Mouse (Mus musculus) MEL (cell line): ENCODE measurements around the gene Zfp202. TPM values are rescaled to one million over a fixed set of nuclear protein-coding genes. Genes with fewer than 3 reads are reported as not detected.

Experiments
- DNase-seq: peaks from one replicate; pipeline ENCODE4 v3.0.0; 2011; ENCODE audit warnings: low read depth, low spot score
- H3K27ac ChIP-seq: 2 replicates; pipeline ENCODE4 v1.5.1; 2012; ENCODE audit warnings: low read depth, mild to moderate bottlenecking, control low read depth, low read length, moderate library complexity; ENCODE audit not compliant: control insufficient read depth
- H3K27me3 ChIP-seq, 2 experiments: fragments of 150-350 bp in 1 of 2; sonication (generic) in 1 of 2; 2 replicates each; pipeline ENCODE4 v1.6.1; 2012; ENCODE audit warnings: low read length in 2 of 2, mild to moderate bottlenecking in 2 of 2, improper control_type of control experiment in 1 of 2, moderate library complexity in 1 of 2; ENCODE audit not compliant: insufficient read depth in 2 of 2, control insufficient read depth in 1 of 2
- H3K36me3 ChIP-seq, 2 experiments: 2 replicates each; pipeline ENCODE4 v1.6.1; 2012 to 2014; ENCODE audit warnings: low read length in 2 of 2, improper control_type of control experiment in 1 of 2, inconsistent platforms in 1 of 2, mild to moderate bottlenecking in 1 of 2; ENCODE audit not compliant: insufficient read depth in 2 of 2, control insufficient read depth in 1 of 2
- H3K4me1 ChIP-seq, 2 experiments: fragments of 150-350 bp in 1 of 2; sonication (generic) in 1 of 2; 2 replicates each; pipeline ENCODE4 v1.6.1; 2012; ENCODE audit warnings: low read length in 2 of 2, improper control_type of control experiment in 1 of 2, mild to moderate bottlenecking in 1 of 2; ENCODE audit not compliant: insufficient read depth in 2 of 2, control insufficient read depth in 1 of 2
- H3K4me3 ChIP-seq, 2 experiments: fragments of 150-350 bp in 1 of 2; sonication (generic) in 1 of 2; 2 replicates each; pipeline ENCODE4 v1.5.1; 2012; ENCODE audit warnings: low read depth in 2 of 2, low read length in 2 of 2, mild to moderate bottlenecking in 2 of 2, moderate library complexity in 2 of 2, control low read depth in 1 of 2, improper control_type of control experiment in 1 of 2; ENCODE audit not compliant: control insufficient read depth in 1 of 2, insufficient read depth in 1 of 2
- H3K79me2 ChIP-seq: 2 replicates; pipeline ENCODE4 v1.6.1; 2012; ENCODE audit warnings: mild to moderate bottlenecking, low read length, moderate library complexity; ENCODE audit not compliant: control insufficient read depth, poor library complexity, insufficient read depth
- H3K9ac ChIP-seq: 2 replicates; pipeline ENCODE4 v1.6.1; 2012; ENCODE audit warnings: low read depth, mild to moderate bottlenecking, control low read depth, low read length, moderate library complexity; ENCODE audit not compliant: control insufficient read depth, poor library complexity, severe bottlenecking
- H3K9me3 ChIP-seq: fragments of 150-350 bp; sonication (generic); replicated peaks from 2 replicates; pipeline ENCODE4 v1.6.1; 2012; ENCODE audit warnings: mild to moderate bottlenecking, low read length, improper control_type of control experiment, moderate library complexity; ENCODE audit not compliant: insufficient read depth
- BHLHE40 ChIP-seq: IDR thresholded peaks from 2 replicates; pipeline ENCODE4 v1.6.1; 2012; ENCODE audit warnings: low read depth, mild to moderate bottlenecking, inconsistent platforms, low read length, improper control_type of control experiment, borderline replicate concordance
- CHD1 ChIP-seq: IDR thresholded peaks from 2 replicates; pipeline ENCODE4 v1.6.1; 2012; ENCODE audit warnings: low read depth, mild to moderate bottlenecking, inconsistent platforms, low read length, improper control_type of control experiment
- CHD2 ChIP-seq: IDR thresholded peaks from 2 replicates; pipeline ENCODE4 v1.6.1; 2011; ENCODE audit warnings: low read length, improper control_type of control experiment
- ELF1 ChIP-seq: IDR thresholded peaks from 2 replicates; pipeline ENCODE4 v1.6.1; 2014; ENCODE audit warnings: low read depth, mild to moderate bottlenecking, inconsistent platforms, low read length, improper control_type of control experiment, moderate library complexity
- ETS1 ChIP-seq: IDR thresholded peaks from 2 replicates; pipeline ENCODE4 v1.6.1; 2012; ENCODE audit warnings: low read depth, mild to moderate bottlenecking, inconsistent platforms, low read length, improper control_type of control experiment, moderate library complexity
- GABPA ChIP-seq: IDR thresholded peaks from 2 replicates; pipeline ENCODE4 v1.6.1; 2012; ENCODE audit warnings: low read depth, mild to moderate bottlenecking, inconsistent platforms, low read length, improper control_type of control experiment, moderate library complexity
- GATA1 ChIP-seq: IDR thresholded peaks from 2 replicates; pipeline ENCODE4 v1.6.1; 2011; ENCODE audit warnings: low read depth, low read length, improper control_type of control experiment
- HCFC1 ChIP-seq: IDR thresholded peaks from 2 replicates; pipeline ENCODE4 v1.6.1; 2012; ENCODE audit warnings: low read depth, mild to moderate bottlenecking, inconsistent platforms, low read length, improper control_type of control experiment, moderate library complexity
- MAX ChIP-seq: IDR thresholded peaks from 2 replicates; pipeline ENCODE4 v1.6.1; 2011; ENCODE audit warnings: low read length, improper control_type of control experiment
- MAZ ChIP-seq: IDR thresholded peaks from 2 replicates; pipeline ENCODE4 v1.6.1; 2012; ENCODE audit warnings: low read depth, mild to moderate bottlenecking, inconsistent platforms, low read length, improper control_type of control experiment
- MEF2A ChIP-seq: IDR thresholded peaks from 2 replicates; pipeline ENCODE4 v1.6.1; 2014; ENCODE audit warnings: low read depth, mild to moderate bottlenecking, inconsistent platforms, low read length, improper control_type of control experiment; ENCODE audit not compliant: poor library complexity, insufficient replicate concordance, severe bottlenecking; ENCODE audit errors: extremely low read depth
- MXI1 ChIP-seq: IDR thresholded peaks from 2 replicates; pipeline ENCODE4 v1.6.1; 2011; ENCODE audit warnings: mild to moderate bottlenecking, low read depth, low read length, improper control_type of control experiment
- MYB ChIP-seq: IDR thresholded peaks from 2 replicates; pipeline ENCODE4 v1.6.1; 2011; ENCODE audit warnings: mild to moderate bottlenecking, low read depth, low read length, improper control_type of control experiment
- MYC ChIP-seq: IDR thresholded peaks from 2 replicates; pipeline ENCODE4 v1.6.1; 2011; ENCODE audit warnings: low read depth, mild to moderate bottlenecking, low read length, improper control_type of control experiment, moderate library complexity
- NELFE ChIP-seq: IDR thresholded peaks from 2 replicates; pipeline ENCODE4 v1.6.1; 2011; ENCODE audit warnings: low read depth, low read length, improper control_type of control experiment
- POLR2A ChIP-seq, 2 experiments: IDR thresholded peaks; 2 replicates each; pipeline ENCODE4 v1.6.1; 2011 to 2012; ENCODE audit warnings: low read length in 2 of 2, mild to moderate bottlenecking in 2 of 2, control low read depth in 1 of 2, improper control_type of control experiment in 1 of 2, low read depth in 1 of 2, moderate library complexity in 1 of 2; ENCODE audit not compliant: control insufficient read depth in 1 of 2, insufficient read depth in 1 of 2, poor library complexity in 1 of 2
- POLR2AphosphoS2 ChIP-seq: IDR thresholded peaks from 2 replicates; pipeline ENCODE4 v1.6.1; 2011; ENCODE audit warnings: low read length, improper control_type of control experiment
- RAD21 ChIP-seq: IDR thresholded peaks from 2 replicates; pipeline ENCODE4 v1.6.1; 2011; ENCODE audit warnings: mild to moderate bottlenecking, low read depth, low read length, improper control_type of control experiment
- RCOR1 ChIP-seq: IDR thresholded peaks from 2 replicates; pipeline ENCODE4 v1.6.1; 2012; ENCODE audit warnings: low read depth, mild to moderate bottlenecking, inconsistent platforms, low read length, improper control_type of control experiment
- SIN3A ChIP-seq: IDR thresholded peaks from 2 replicates; pipeline ENCODE4 v1.6.1; 2012; ENCODE audit warnings: low read length, improper control_type of control experiment, inconsistent platforms
- SMC3 ChIP-seq: IDR thresholded peaks from 2 replicates; pipeline ENCODE4 v1.6.1; 2011; ENCODE audit warnings: low read depth, low read length, improper control_type of control experiment
- TBP ChIP-seq: IDR thresholded peaks from 2 replicates; pipeline ENCODE4 v1.8.0; 2011; ENCODE audit warnings: low read depth, low read length, improper control_type of control experiment
- TCF12 ChIP-seq: IDR thresholded peaks from 2 replicates; pipeline ENCODE4 v1.6.1; 2014; ENCODE audit warnings: low read depth, mild to moderate bottlenecking, inconsistent platforms, low read length, improper control_type of control experiment, moderate library complexity
- USF1 ChIP-seq: IDR thresholded peaks from 2 replicates; pipeline ENCODE4 v1.6.1; 2014; ENCODE audit warnings: low read depth, mild to moderate bottlenecking, inconsistent platforms, low read length, improper control_type of control experiment, moderate library complexity
- ZNF384 ChIP-seq: IDR thresholded peaks from 2 replicates; pipeline ENCODE4 v1.6.1; 2012; ENCODE audit warnings: low read depth, mild to moderate bottlenecking, inconsistent platforms, low read length, improper control_type of control experiment
- polyA plus RNA-seq, 2 experiments: library from polyadenylated mRNA; stranded (reverse) in 1 of 2; unstranded in 1 of 2; fragments of >175 nt in 1 of 2; fragments of >200 nt in 1 of 2; gene quantifications; 2 replicates each; pipeline versions ENCODE4 v1.2.1 to v1.2.4; 2012; ENCODE audit warnings: low replicate concordance in 2 of 2, low read depth in 1 of 2; ENCODE audit not compliant: insufficient read length in 2 of 2, insufficient read depth in 1 of 2, missing spikeins in 1 of 2
- total RNA-seq: library from RNA; depleted of rRNA; stranded (reverse); fragments of 300-350 nt; gene quantifications from 2 replicates; pipeline ENCODE4 v1.2.3, GENCODE M21; 2012; rRNA removed

Zfp202 gene
- total RNA-seq (1.9 and 2.7 TPM in 2 replicates), polyA plus RNA-seq (1 to 10 TPM in 1 of 2 experiments, not detected in 1; 2.8 TPM)

DNA sequence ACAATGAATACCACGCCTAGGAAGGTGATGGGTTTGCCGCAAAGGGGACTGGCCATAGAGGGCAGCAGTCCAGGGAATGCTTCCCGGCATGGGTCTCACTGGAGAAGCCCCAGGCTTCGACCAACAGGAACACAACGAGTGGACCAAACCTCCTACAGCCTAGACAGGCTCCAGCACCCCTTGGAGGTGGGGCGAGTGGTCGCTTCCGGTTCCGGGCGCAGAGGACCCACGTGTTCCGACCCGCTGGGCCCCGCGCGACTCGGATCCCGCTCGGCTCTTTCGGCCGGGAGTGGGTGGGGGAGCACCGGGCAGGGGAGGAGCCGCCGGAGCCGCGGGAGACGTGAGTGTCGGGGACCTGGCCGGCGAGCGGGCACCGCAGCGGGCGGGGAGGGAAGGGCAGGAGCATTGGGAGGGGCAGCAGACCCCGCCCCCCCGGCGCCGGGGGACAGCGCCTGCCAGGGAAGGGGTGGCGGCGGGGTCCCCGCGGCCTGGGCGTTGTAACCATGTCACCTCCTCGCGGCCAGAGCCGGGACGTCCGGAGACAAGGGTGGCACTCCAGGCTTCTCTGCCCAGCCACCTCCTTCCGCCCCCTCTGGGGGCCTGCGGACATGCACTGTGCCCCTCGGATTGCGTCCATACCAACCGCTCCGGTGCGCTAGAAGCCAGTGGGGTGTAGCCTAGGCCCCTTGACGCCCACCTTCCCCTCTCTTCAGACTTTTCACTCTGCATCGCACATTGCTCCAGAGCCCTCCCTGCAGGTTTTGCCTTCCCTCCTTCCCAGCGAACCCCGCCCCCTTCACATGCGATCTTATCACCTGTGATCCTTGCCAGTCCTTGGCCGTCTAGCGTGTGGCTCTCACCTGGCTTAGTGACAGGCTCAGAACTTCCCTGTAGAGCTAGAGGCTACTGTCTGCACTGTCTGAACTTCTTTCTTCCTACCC lies at the start of gene Zfp202:
Gene Zfp202 (plus strand): TSS at position 219 of the 941 bp plus-strand sequence.
- Histone ChIP-seq H3K4me3 (peak within 1 kb of the TSS; percentile 62 to 75), H3K36me3 (peaks cover 0 to 2% of the 10 kb centered on the region in 2 experiments; a peak in 1 of 4 replicates), H3K4me1 (peaks cover 0 to 9% of the 10 kb centered on the region in 2 experiments; a peak in 1 of 4 replicates), H3K27me3 (no peaks in the 10 kb centered on the region), H3K9ac (peak within 1 kb of the TSS; percentile 86), H3K27ac (peak within 1 kb of the TSS; percentile 68), H3K9me3 (no peaks in the 10 kb centered on the region), H3K79me2 (peaks cover 5% of the 10 kb centered on the region; the same call in 1 of the 2 replicates)
- TF ChIP-seq ELF1 (peak; percentile 62), GATA1 (no peak), ETS1 (no peak), MAZ (no peak), SIN3A (peak; percentile 28; the same call in 1 of the 2 replicates), HCFC1 (peak; percentile 75), ZNF384 (no peak), TCF12 (0 out of 2 replicates have a peak, but pooled peaks have one; percentile 13), MEF2A (no peak), GABPA (no peak), MYC (peak; percentile 59; the same call in 1 of the 2 replicates), MXI1 (peak; percentile 77), SMC3 (no peak), POLR2A (IDR thresholded peaks at IDR 0.05; ENCODE audit: control insufficient read depth in 1 of 2, insufficient read depth in 1 of 2, low read depth in 1 of 2, low read length in 2 of 2, poor library complexity in 1 of 2) (peak in 1 of 2 experiments; percentile 57; a peak in 1 of 4 replicates), RAD21 (no peak), CHD2 (no peak), RCOR1 (no peak), NELFE (peak; percentile 44), MYB (no peak), MAX (peak; percentile 76), USF1 (peak; percentile 78), BHLHE40 (no peak), TBP (no peak), POLR2AphosphoS2 (0 out of 2 replicates have a peak, but pooled peaks have one; percentile 36), CHD1 (no peak)
- peak; percentile 80 for DNase-seq
